Mouse (Mus musculus): ENCODE results near the gene Naglu. TPM values are rescaled to one million over a fixed set of nuclear protein-coding genes. Genes with fewer than 3 reads are reported as not detected.

The Naglu gene
- total RNA-seq, 4 experiments from 2014 or later = 7.3 to 10.1 (median 7.8) TPM

- DNase-seq (ENCODE audit: low spot score) = peak; percentile 91
Observed at GRCm38 (mm10) chr11:101057860-101058259, 12.0 kb upstream of the Naglu start.

DNA sequence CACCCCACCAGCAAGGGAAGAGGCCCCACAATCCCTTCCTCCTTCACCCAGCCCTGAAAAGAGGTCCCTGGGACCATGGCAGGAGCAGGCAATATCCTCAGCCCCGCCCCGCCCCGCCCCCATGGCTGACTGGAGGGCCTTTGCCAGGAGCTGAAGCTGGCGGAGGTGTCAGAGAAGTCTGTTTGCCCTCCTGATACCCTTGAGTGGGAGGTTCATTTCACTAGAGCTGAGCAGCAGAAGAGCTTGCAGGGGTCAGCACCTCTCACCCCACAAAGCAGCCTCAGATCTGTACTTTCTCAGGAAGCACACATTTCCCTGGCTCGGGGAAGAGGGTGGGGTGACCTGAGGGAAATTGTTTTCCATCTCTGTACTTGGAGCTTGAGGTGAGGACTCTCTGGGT is 11.1 kb upstream of the Naglu start:
- peak; percentile 72 for DNase-seq (ENCODE audit: low spot score)

DNA sequence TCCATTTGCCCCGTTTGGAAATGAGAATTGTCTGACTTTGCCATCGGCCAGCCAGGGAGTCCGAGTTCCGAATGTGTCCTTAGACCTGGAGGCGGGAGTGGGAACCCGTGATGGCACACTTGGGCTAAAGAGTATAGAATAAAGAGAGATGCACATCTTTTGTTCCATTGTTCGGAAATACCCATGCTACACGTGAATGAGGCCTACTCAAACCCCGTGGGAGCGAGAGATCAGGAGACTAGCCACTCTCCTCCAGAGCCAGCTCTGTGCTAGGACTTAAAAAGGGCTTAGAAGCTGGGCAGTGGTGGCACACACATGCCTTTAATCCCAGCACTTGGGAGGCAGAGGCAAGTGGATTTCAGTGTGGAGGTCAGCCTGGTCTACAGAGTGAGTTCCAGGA is 10.3 kb upstream of the Naglu start:
- DNase-seq (ENCODE audit: low spot score) = no peak

- DNase-seq (ENCODE audit: low spot score) = peak; percentile 84
Observed at GRCm38 (mm10) chr11:101060126-101060525, 9.7 kb upstream of the Naglu start.

DNA sequence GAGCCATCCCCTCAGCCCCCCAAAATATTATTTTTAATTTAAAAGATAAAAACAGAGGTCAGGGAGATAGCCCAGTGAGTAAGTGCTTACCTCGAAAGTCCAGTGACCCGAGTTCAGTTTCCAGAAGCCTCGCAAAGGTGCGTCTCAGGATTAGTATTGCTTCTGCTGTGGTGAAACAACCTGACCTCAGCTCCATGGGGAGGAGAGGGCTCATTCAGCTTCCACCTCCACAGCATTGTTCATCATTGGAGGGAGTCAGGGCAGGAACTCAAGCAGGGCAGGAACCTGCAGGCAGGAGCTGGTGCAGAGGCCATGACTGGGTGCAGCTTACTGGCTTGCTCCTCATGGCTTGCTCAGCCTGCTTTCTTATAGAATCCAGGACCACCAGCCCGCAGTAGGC is 8.8 kb upstream of the Naglu start:
- no peak for DNase-seq (ENCODE audit: low spot score)

GRCm38 (mm10) chr11:101062165-101062884 is 7.5 kb upstream of the Naglu start:
- DNase-seq (ENCODE audit: low spot score) = peak; percentile 89

- DNase-seq (ENCODE audit: low spot score) = no peak
Observed at GRCm38 (mm10) chr11:101062971-101063675, 6.7 kb upstream of the Naglu start.

DNA sequence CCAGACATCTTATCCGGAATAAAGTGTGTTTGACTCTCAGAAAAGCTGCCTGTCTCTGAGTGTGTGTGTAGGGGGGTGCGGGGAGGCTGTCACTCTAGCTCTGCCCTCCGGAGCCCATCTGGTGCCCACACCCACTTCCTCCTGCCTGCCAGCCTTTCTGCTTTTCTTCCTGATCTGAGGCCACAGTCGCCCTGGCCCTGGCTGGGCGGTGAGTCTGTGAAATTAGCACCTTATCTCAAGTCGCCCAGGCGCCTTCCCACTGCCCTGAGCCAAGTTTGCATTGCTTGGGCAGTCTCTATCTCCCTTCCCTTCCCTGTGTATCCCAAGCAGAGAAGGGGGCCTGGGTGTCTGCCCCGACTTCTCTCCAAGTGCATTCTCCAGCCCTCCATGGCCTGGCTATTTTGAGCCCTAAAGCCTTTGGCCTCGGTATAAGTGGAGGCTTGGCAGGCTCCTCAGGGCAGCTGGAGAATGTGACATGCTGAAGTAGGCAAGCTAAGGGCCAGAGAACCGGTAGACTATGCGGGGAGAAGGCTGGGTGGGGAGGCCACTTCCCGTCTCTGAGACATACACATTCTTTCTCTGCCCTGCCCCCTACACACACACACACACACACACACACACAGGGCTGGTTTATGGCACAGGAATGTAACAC is 6.0 kb upstream of the Naglu start:
- DNase-seq (ENCODE audit: low spot score) = peak; percentile 80

DNA sequence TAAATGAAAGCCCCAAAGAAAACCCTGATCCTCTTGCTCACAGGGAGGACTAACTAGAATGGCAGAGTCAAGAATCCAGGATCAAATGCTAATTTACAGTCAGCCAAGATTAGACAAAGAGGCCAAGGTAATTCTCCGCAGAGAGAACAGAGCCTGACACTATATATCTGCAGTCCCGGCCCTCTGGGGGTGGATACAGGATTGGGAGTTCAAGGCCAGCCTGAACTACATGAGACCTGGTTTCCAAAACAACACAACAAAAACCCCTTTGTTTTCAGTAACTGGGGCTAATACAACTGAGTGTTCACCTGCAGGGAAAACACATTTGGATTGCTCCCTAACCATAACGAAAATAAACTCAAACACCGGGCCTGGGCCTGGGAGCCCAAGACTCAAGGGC is 5.3 kb upstream of the Naglu start:
- no peak for DNase-seq (ENCODE audit: low spot score)

GRCm38 (mm10) chr11:101065002-101065401 is 4.8 kb upstream of the Naglu start:
- DNase-seq (ENCODE audit: low spot score) = no peak

GRCm38 (mm10) chr11:101066549-101067412 is 3.0 kb upstream of the Naglu start:
- DNase-seq (ENCODE audit: low spot score) = peak; percentile 80

DNA sequence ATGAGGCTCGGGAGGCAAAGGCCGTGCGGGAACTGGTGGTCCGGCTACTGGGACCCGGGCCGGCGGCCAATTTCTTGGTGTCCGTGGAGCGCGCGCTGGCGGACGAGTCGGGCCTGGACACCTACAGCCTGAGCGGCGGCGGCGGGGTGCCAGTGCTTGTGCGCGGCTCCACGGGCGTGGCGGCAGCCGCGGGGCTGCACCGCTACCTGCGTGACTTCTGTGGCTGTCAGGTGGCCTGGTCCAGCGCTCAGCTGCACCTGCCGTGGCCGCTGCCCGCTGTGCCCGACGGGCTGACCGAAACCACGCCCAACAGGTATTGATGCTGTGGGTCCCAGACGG is 346 bp downstream of the Naglu start:
- DNase-seq (ENCODE audit: low spot score) = no peak

DNA sequence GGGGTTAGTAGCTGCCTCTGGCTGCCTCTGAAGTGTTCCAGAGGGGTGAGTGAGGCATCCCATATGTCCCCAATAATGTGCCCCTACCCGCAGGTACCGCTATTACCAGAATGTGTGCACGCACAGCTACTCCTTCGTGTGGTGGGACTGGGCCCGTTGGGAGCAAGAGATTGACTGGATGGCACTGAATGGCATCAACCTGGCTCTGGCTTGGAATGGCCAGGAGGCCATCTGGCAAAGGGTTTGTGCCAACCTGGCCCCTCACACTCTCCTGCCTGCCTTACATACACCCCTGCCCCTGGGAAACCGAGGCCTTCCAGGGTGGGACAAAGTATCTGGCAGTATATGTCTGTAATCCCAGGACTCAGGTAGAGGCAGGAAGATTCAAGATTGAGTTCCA is 1.2 kb downstream of the Naglu start:
- DNase-seq (ENCODE audit: low spot score) = no peak

DNA sequence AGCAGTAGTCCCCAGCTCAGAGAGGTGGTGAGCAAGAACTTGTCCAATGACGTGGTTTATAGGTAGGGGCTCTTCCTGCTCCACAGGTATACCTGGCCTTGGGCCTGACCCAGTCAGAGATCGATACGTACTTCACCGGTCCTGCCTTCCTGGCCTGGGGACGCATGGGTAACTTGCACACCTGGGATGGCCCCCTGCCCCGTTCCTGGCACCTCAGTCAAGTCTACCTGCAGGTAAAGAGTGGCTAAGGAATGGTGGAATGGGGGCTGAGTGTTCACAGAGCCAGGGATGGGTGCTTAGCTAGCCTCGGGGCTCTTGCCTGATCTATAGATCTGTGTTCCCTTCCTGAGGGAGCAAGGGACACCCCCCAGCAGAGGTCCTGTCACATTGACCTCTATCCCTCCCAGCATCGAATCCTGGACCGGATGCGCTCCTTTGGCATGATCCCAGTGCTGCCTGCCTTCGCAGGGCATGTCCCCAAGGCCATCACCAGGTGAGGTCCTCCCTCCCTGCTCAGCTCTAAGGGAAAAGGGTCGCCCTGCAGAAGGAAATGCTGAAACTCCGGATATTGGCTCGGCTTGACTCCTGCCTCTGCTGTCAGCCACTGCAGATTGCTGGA is 2.1 kb downstream of the Naglu start:
- DNase-seq (ENCODE audit: low spot score) = no peak

GRCm38 (mm10) chr11:101078121-101078520 is 8.3 kb downstream of the Naglu start, which contains the start of gene Hsd17b1:
Hsd17b1 (plus strand) TSS chr11:101078411.
- DNase-seq (ENCODE audit: low spot score) = no peak

DNA sequence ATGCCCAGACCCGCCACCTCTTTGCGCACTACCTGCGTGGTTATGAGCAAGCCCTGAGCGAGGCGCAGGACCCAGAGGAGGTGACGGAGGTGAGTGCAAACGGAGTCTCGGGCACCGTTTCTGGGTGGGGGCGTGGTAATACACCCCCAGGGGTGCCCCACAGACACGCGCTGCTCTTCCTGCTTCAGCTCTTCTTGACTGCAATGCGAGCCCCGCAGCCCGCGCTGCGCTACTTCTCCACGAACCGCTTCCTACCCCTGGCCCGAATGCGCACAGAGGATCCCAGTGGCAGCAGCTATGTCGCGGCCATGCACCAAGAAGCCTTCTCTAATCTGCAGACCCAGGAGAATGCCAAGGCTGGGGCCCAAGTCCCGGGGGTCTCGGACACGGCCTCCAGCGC is 9.9 kb downstream of the Naglu start:
- no peak for DNase-seq (ENCODE audit: low spot score)

DNA sequence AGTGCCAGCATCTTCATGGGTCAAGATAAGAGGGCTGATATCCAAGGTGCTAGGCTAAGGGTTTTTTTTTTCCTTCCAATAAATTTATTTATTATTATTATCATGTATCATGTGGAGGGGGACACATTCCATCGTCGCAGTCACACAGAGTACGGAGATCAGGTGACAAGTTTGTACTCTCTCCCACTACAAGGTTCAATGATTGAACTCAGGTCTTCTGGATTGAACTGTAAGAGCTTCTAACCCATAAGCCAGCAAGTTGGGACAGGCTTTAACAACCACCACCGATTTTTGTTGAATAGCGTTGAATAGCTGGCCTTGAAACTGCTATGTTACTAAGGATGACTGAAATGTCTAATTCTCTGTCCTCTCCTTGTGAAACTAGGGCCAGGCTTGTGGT is 10.6 kb downstream of the Naglu start:
- no peak for DNase-seq (ENCODE audit: low spot score)

- no peak for DNase-seq (ENCODE audit: low spot score)
Observed at GRCm38 (mm10) chr11:101081659-101082058, 11.8 kb downstream of the Naglu start.

- DNase-seq (ENCODE audit: low spot score) = peak; percentile 87
Observed at GRCm38 (mm10) chr11:101082208-101083082, 12.6 kb downstream of the Naglu start, which contains the start of gene Coasy. Coasy (plus strand) TSS chr11:101082565.

DNA sequence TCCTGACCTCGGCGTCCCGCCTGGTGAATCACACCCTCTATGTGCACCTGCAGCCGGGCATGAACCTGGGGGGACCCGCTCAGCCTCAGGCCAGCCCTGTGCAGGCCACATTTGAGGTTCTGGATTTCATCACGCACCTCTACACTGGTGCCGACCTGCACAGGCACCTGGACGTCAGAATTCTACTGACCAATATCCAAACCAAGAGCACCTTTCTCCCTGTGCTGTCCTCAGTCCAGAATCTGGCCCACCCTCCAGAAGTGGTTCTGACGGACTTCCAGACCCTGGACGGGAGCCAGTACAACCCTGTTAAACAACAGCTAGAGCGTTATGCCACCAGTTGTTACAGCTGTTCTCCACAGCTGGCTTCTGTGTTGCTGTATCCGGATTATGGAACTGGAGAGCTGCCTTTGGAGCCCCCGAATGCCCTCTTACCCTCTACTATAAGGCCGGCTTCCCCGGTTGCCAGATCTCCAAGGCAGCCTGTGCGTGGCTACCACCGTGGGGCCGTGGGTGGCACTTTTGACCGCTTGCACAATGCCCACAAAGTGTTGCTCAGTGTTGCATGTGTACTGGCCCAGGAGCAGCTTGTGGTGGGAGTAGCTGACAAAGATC is 13.4 kb downstream of the Naglu start:
- DNase-seq (ENCODE audit: low spot score) = no peak
